Mouse (Mus musculus): Measurements from ENCODE around the gene Mex3d. TPM values are rescaled to one million over a fixed set of nuclear protein-coding genes. Genes with fewer than 3 reads are reported as not detected.
A peak's percentile ranks its signal among the peaks of the same experiment; 100 is the strongest.

The Mex3d gene
- polyA plus RNA-seq, 1 experiment: not detected

DNA sequence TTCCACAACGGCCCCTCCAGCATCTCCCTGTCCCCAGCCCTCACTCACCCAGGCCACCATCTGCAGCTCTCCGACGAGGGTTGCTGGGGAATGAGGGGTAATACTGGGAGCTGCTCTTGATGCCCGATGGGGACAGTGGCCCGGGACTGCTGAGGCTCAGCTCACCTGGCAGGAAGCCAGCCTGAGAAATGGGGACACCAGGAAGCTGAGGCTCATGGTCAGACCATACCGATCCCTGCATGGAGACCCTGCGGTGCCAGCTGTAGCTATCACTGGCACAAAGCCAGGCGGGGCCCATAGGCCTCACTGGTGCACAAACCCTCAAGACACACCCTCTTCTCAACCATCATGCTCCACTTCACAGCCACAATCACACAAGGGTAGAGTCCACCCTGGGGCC, 32.0 kb upstream of the Mex3d start:
- WGBS: 46% methylated on average over 8 of the region's 8 CpGs
- TF ChIP-seq CTCF (IDR thresholded peaks at IDR 0.05; ENCODE audit: insufficient read depth, low read depth, low read length) (no peak), POLR2A (IDR thresholded peaks at IDR 0.05; ENCODE audit: insufficient read depth, low read depth, low read length) (no peak)
- 0 out of 2 replicates have a peak, but pooled peaks cover 3% of the 10 kb centered on the region for H3K4me1 ChIP-seq (ENCODE audit: control insufficient read depth, insufficient read depth, low read length)
- no peak overlapping the region for H3K27ac ChIP-seq (ENCODE audit: insufficient read depth, low read depth, low read length)
- H3K4me3 ChIP-seq (ENCODE audit: insufficient read depth, low read depth, low read length): no peak overlapping the region

DNA sequence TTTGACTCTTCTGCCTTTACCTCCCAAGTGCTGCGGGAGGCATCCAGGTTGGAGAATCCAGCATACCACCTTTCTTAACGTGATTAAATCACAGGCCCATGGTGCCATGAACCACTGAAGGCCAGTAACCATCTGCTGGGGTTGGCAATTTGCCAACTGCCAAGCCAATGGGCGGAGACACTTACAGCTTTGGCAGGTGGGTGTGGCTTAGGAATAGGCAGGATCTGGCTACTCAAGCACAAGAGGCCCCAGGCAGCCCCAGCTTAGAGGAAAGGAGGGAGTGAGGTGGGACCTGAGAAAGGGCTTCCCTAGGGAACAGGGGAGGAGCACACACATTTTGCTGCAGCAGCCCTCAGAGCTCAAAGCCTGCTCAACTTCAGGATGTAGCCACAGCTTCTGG, 30.9 kb upstream of the Mex3d start:
- 42% methylated on average over 3 of the region's 3 CpGs for WGBS
- 0 out of 2 replicates have a peak, but pooled peaks cover 3% of the 10 kb centered on the region for H3K4me1 ChIP-seq (ENCODE audit: control insufficient read depth, insufficient read depth, low read length)
- TF ChIP-seq POLR2A (IDR thresholded peaks at IDR 0.05; ENCODE audit: insufficient read depth, low read depth, low read length): no peak
- TF ChIP-seq CTCF (IDR thresholded peaks at IDR 0.05; ENCODE audit: insufficient read depth, low read depth, low read length): no peak
- H3K27ac ChIP-seq (ENCODE audit: insufficient read depth, low read depth, low read length): no peak overlapping the region
- no peak overlapping the region for H3K4me3 ChIP-seq (ENCODE audit: insufficient read depth, low read depth, low read length)

DNA sequence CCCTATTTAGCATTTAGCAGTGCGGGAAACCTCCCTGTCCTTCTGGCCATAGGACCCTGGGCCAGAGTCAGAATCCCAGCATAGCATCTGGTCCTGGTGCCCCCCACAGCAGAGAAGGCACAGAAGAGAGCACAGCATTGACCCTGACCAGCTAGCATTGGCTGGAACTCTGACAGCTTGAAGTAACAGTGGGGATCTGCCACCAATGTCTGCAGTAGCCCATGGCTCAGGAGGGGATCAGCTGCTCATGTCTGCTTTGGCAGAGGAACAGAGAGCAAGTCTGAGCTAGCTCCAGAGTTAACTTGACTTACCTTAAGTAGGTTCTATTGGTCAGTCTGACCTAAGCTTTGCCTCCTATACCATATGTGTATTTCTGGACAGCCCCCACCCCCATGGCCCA, 30.4 kb upstream of the Mex3d start:
- WGBS: 85% methylated on average over 1 of the region's 1 CpGs
- H3K27ac ChIP-seq (ENCODE audit: insufficient read depth, low read depth, low read length): no peak overlapping the region
- TF ChIP-seq CTCF (IDR thresholded peaks at IDR 0.05; ENCODE audit: insufficient read depth, low read depth, low read length) (no peak), POLR2A (IDR thresholded peaks at IDR 0.05; ENCODE audit: insufficient read depth, low read depth, low read length) (no peak)
- H3K4me3 ChIP-seq (ENCODE audit: insufficient read depth, low read depth, low read length): no peak overlapping the region
- H3K4me1 ChIP-seq (ENCODE audit: control insufficient read depth, insufficient read depth, low read length): peaks cover 6% of the 10 kb centered on the region; the same call in 1 of the 2 replicates

DNA sequence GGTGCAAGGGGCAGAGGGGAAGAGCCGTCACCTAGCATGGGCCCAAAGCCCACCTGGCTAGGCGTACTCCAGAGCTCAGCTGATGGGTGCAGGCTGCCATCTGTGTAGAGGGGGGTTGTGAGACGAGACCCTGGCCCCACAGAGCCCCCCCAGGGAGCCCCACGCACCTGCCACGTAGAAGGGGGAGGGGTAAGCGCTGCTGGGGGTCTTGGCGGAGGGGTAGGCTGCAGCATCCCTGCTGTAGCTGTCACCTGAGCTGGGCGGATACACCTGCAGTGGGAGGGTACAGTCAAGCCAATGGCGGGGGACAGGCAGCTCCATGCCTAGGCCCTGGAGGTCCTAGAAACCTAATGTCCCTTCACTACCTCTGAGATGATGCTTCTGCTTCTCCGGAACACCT, 29.9 kb upstream of the Mex3d start:
- peaks cover 10% of the 10 kb centered on the region; the same call in 1 of the 2 replicates for H3K4me1 ChIP-seq (ENCODE audit: control insufficient read depth, insufficient read depth, low read length)
- H3K4me3 ChIP-seq (ENCODE audit: insufficient read depth, low read depth, low read length): no peak overlapping the region
- H3K27ac ChIP-seq (ENCODE audit: insufficient read depth, low read depth, low read length): no peak overlapping the region
- no peak for TF ChIP-seq CTCF (IDR thresholded peaks at IDR 0.05; ENCODE audit: insufficient read depth, low read depth, low read length)
- TF ChIP-seq POLR2A (IDR thresholded peaks at IDR 0.05; ENCODE audit: insufficient read depth, low read depth, low read length): no peak
- WGBS: 93% methylated on average over 10 of the region's 10 CpGs

DNA sequence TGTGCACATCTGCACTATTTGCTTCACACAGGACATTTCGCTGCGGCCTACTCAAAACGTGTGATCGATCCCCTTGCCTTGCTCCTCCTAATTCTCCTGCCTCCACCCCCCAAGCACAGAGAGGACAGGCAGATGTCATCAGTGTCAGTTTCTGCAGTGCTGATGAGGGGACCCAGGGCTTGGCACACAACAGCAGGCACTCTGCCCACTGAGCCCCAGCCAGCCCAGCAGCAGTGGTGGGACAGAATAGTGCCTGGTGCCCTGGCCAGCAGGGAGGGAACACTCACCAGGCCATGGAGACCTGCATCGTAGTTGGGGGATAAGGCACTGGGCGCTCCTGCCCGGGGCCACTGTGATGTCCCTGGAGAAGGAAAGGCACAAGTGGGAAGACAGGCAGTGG, 28.1 kb upstream of the Mex3d start:
- TF ChIP-seq CTCF (IDR thresholded peaks at IDR 0.05; ENCODE audit: insufficient read depth, low read depth, low read length) (no peak), POLR2A (IDR thresholded peaks at IDR 0.05; ENCODE audit: insufficient read depth, low read depth, low read length) (no peak)
- peaks cover 10% of the 10 kb centered on the region; the same call in 1 of the 2 replicates for H3K4me1 ChIP-seq (ENCODE audit: control insufficient read depth, insufficient read depth, low read length)
- H3K27ac ChIP-seq (ENCODE audit: insufficient read depth, low read depth, low read length): no peak overlapping the region
- H3K4me3 ChIP-seq (ENCODE audit: insufficient read depth, low read depth, low read length): no peak overlapping the region
- 77% methylated on average over 7 of the region's 7 CpGs for WGBS

DNA sequence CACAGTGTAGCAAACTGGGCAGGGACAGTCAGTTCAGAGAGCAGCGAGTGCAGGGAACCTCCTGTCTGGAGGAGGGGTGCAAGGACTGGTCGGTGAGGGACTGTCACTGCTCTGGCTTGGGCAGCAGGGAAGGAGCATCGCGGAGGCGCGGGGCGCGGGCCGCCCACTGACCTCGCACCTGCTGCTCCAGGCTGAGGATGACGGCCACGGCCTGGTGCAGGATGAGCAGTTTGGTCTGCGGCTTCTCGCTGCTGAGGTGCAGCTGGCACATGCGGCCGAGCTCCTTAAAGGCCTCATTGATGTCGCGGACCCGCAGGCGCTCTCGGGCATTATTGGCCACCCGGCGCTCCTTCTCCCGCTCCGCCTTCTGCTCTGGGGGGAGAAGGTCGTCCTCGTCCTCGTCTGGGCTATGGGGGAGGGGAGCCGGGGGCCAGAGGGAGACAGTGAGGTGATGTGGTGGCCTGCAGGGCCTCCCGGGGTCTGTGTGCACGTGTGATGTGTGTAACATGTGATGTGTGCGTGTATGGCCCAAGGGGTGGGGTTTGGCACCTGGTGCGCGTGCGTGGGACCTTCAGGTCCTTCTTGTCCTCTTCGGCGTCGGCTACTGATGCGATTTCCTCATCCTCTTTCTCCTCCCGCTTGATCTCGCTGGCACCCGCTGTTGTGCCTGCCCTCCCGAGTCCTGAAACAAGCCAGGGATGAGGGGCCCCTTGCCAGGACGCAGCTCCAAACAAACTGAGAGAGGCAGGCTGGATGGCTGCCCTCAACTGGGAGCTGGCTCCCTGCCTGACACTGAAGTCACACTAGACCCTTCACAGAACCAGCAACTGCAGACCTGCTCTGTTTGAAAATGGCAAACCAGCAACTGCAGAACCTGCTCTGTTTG, 25.4 kb upstream of the Mex3d start:
- Histone ChIP-seq H3K4me3 (ENCODE audit: insufficient read depth, low read depth, low read length) (no peak overlapping the region), H3K4me1 (ENCODE audit: control insufficient read depth, insufficient read depth, low read length) (peaks cover 7% of the 10 kb centered on the region; the same call in 1 of the 2 replicates), H3K27ac (ENCODE audit: insufficient read depth, low read depth, low read length) (peak overlapping the region; percentile 22; the same call in 1 of the 2 replicates)
- TF ChIP-seq POLR2A (IDR thresholded peaks at IDR 0.05; ENCODE audit: insufficient read depth, low read depth, low read length) (no peak), CTCF (IDR thresholded peaks at IDR 0.05; ENCODE audit: insufficient read depth, low read depth, low read length) (no peak)
- 51% methylated on average over 44 of the region's 44 CpGs for WGBS

DNA sequence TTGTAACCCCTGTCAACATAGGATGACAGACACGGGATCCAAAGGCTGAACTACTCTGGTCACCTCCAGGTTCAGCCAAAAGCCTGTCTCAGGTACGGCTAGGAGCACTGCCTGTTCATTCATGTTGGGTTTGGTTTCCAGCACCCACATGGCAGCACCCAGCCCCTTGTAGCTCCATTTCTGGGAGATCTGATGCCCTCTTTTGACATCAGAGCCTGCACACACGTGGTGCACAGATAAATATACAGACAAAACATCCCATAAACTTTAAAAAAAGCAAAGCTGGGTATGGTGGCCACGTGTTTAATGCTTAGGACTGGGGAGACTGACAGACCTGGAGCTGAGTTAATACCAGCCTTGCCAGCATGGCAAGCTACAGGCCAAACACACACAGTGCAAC, 20.5 kb upstream of the Mex3d start:
- TF ChIP-seq POLR2A (IDR thresholded peaks at IDR 0.05; ENCODE audit: insufficient read depth, low read depth, low read length) (no peak), CTCF (IDR thresholded peaks at IDR 0.05; ENCODE audit: insufficient read depth, low read depth, low read length) (no peak)
- Histone ChIP-seq H3K4me1 (ENCODE audit: control insufficient read depth, insufficient read depth, low read length) (peaks cover 30% of the 10 kb centered on the region), H3K4me3 (ENCODE audit: insufficient read depth, low read depth, low read length) (no peak overlapping the region), H3K27ac (ENCODE audit: insufficient read depth, low read depth, low read length) (no peak overlapping the region)
- WGBS: 52% methylated on average over 4 of the region's 4 CpGs

DNA sequence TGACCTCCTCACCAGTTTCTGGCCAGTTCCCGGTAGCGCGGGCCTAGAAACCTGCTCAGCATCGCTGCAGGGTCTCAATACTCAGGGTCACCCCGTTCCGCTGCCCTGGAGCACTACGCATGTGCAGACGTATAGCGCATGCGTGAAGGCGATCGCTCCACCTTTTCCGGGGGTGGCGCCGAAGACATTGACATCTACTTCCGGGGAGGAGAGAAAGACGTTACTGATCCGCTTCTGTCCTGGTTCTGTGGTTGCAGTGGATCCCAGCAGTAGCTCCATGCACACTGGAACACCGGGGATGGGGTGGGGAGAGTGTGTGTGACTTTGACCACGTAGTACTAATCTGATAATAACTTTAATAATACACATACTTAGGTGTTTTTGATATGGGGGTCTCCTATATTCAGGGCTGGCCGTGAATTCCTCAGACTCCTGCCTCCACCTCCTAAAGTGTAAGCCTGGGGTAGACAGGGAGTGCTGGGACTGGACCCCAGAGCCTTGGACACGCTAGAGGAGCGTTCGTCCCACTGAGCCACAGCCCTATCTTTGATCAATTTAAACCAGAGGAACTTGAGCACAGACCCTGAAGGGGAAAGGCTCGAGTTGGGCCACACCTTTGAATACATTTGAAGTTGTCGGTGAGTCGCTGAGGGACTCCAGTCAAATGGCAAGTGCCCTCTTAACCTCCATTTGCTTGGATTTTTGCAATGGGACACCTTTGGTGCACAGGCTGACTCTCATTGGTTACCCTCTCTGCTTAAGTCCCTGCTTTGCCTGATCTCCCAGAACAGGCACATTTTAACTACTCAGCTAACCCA, 19.4 kb upstream of the Mex3d start, which contains the start of gene Uqcr11:
TSS of gene Uqcr11 (minus strand) at position 147 of the 818 bp plus-strand sequence.
- 1% methylated on average over 27 of the region's 27 CpGs for WGBS
- peak within 1 kb of the TSS; percentile 79 for H3K27ac ChIP-seq (ENCODE audit: insufficient read depth, low read depth, low read length)
- H3K4me3 ChIP-seq (ENCODE audit: insufficient read depth, low read depth, low read length): peak within 1 kb of the TSS; percentile 76
- TF ChIP-seq POLR2A (IDR thresholded peaks at IDR 0.05; ENCODE audit: insufficient read depth, low read depth, low read length) (peak; percentile 75), CTCF (IDR thresholded peaks at IDR 0.05; ENCODE audit: insufficient read depth, low read depth, low read length) (no peak)
- H3K4me1 ChIP-seq (ENCODE audit: control insufficient read depth, insufficient read depth, low read length): peaks cover 25% of the 10 kb centered on the region

Measured in olfactory bulb, adult 2 months (tissue).